ENCODE assay signal across 21 mouse cellular contexts in the genomic region with DNA sequence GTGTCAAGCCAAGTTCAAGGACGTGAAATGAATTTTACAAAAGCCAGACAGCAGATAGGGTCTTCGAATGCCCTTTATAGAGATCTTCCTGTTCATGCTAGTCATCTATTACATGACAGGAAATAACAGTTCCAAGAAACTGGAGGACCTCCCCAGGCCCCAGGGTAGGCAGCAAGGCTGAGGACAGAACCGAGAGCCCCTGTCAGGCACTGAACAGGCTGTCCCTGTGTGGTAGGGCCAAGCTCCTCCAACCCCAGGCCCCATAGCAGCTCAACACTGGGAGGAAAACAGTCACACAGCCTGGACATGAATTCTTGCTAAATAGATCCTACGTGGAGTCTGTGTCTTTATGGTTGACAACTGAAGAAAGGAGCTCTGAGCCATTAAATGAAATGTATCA.
DNase-seq lines count a peak whose midpoint lies in the region; ATAC-seq lines count a peak whose summit lies in the region.
"Had no signal": no experiment of that assay in that cellular context is flagged by ENCODE, and none has a peak within 500 bp of the region (broad histone marks: within the 10 kb centered on the region; RNA-seq: fewer than 3 reads in every experiment).

No protein-coding gene starts in this region.

- WGBS in embryonic facial prominence, embryonic 13.5 days, result 74% methylated on average over 4 of the region's 4 CpGs
- WGBS in embryonic facial prominence, embryonic 10.5 days, result 80% methylated on average over 4 of the region's 4 CpGs
- 62% methylated on average over 4 of the region's 4 CpGs for WGBS in heart, embryonic 15.5 days

- H3K36me3 ChIP-seq in embryonic facial prominence, embryonic 13.5 days, result no peaks in the 10 kb centered on the region
- no peaks in the 10 kb centered on the region for H3K36me3 ChIP-seq in embryonic facial prominence, embryonic 10.5 days (replicated peaks)
- no peaks in the 10 kb centered on the region for H3K36me3 ChIP-seq in heart, embryonic 15.5 days
- H3K36me3 ChIP-seq: liver, embryonic 13.5 days; midbrain, embryonic 10.5 days; neural tube, embryonic 15.5 days had no signal

- no peak for ATAC-seq in embryonic facial prominence, embryonic 13.5 days (ENCODE audit: insufficient number of reproducible peaks, insufficient read depth, low FRiP score, low TSS enrichment, low read depth)
- ATAC-seq in heart, embryonic 15.5 days (replicated peaks; ENCODE audit: insufficient number of reproducible peaks, insufficient read depth, low FRiP score, low read depth), result no peak
- ATAC-seq: activated CD4-positive, CD25-positive, alpha-beta regulatory T cell, adult 4 months; forebrain, embryonic 16.5 days; hindbrain, embryonic 16.5 days; intestine, embryonic 16.5 days had no signal

- H3K27ac ChIP-seq in embryonic facial prominence, embryonic 13.5 days, result peak overlapping the region; percentile 63; the same call in 1 of the 2 replicates
- H3K27ac ChIP-seq in embryonic facial prominence, embryonic 10.5 days (replicated peaks), result no peak overlapping the region
- H3K27ac ChIP-seq in heart, embryonic 15.5 days, result 0 out of 2 replicates have a peak overlapping the region, but pooled peaks have one; percentile 22
- H3K27ac ChIP-seq: layer of hippocampus, adult 2 months; midbrain, embryonic 10.5 days; neural tube, embryonic 15.5 days had no signal

- H3K4me2 ChIP-seq in embryonic facial prominence, embryonic 13.5 days, result no peak overlapping the region
- no peak overlapping the region for H3K4me2 ChIP-seq in heart, embryonic 15.5 days
- H3K4me2 ChIP-seq: liver, embryonic 13.5 days; neural tube, embryonic 15.5 days had no signal

- H3K4me3 ChIP-seq in embryonic facial prominence, embryonic 13.5 days, result no peak overlapping the region
- no peak overlapping the region for H3K4me3 ChIP-seq in embryonic facial prominence, embryonic 10.5 days
- no peak overlapping the region for H3K4me3 ChIP-seq in heart, embryonic 15.5 days
- H3K4me3 ChIP-seq: layer of hippocampus, adult 2 months; liver, embryonic 13.5 days; midbrain, embryonic 10.5 days; neural tube, embryonic 15.5 days had no signal

- DNase-seq in embryonic facial prominence, embryonic 10.5 days (ENCODE audit: low spot score), result no peak
- no peak for DNase-seq in heart, adult 8-10 months (ENCODE audit: low spot score)
- DNase-seq in thymus, postnatal 14 days, result peak; percentile 40
- no peak for DNase-seq in thymus, postnatal 0 days (ENCODE audit: low spot score)
- peak; percentile 31 for DNase-seq in thymus, postnatal 4 days
- DNase-seq in neural tube, embryonic 10.5 days (ENCODE audit: extremely low spot score, low spot score), result no peak
- DNase-seq: adrenal gland, adult 8-10 months; cerebellum, adult 18-20 months; cerebellum, postnatal 25 days; kidney, adult 9 months; liver, embryonic 13.5 days; right cerebral cortex, adult 18-20 months had no signal

- no peak overlapping the region for H3K9ac ChIP-seq in embryonic facial prominence, embryonic 13.5 days
- H3K9ac ChIP-seq in heart, embryonic 15.5 days, result no peak overlapping the region
- H3K9ac ChIP-seq: liver, embryonic 13.5 days; neural tube, embryonic 15.5 days had no signal

- H3K4me1 ChIP-seq in embryonic facial prominence, embryonic 13.5 days, result peaks cover 87% of the 10 kb centered on the region
- peaks cover 56% of the 10 kb centered on the region for H3K4me1 ChIP-seq in embryonic facial prominence, embryonic 10.5 days
- peaks cover 54% of the 10 kb centered on the region for H3K4me1 ChIP-seq in heart, embryonic 15.5 days (replicated peaks)

- no peaks in the 10 kb centered on the region for H3K9me3 ChIP-seq in embryonic facial prominence, embryonic 13.5 days
- H3K9me3 ChIP-seq in embryonic facial prominence, embryonic 10.5 days, result no peaks in the 10 kb centered on the region
- no peaks in the 10 kb centered on the region for H3K9me3 ChIP-seq in heart, embryonic 15.5 days (replicated peaks)
- H3K9me3 ChIP-seq: liver, embryonic 13.5 days; midbrain, embryonic 10.5 days; neural tube, embryonic 15.5 days had no signal

- H3K27me3 ChIP-seq in embryonic facial prominence, embryonic 13.5 days, result no peaks in the 10 kb centered on the region
- no peaks in the 10 kb centered on the region for H3K27me3 ChIP-seq in embryonic facial prominence, embryonic 10.5 days (replicated peaks; ENCODE audit: low read depth, poor library complexity, severe bottlenecking)
- no peaks in the 10 kb centered on the region for H3K27me3 ChIP-seq in heart, embryonic 15.5 days
- H3K27me3 ChIP-seq: liver, embryonic 13.5 days; neural tube, embryonic 15.5 days had no signal

Comparison
In these comparisons a context has a peak if more than half of its experiments do, and no peak if none do; other contexts are left out.
1. DNase-seq: peak in thymus, postnatal 14 days (single experiment) and thymus, postnatal 4 days (single experiment); none in embryonic facial prominence, embryonic 10.5 days (single experiment), heart, adult 8-10 months (single experiment), thymus, postnatal 0 days (single experiment) and neural tube, embryonic 10.5 days (single experiment).